Mouse (Mus musculus): Measurements from ENCODE around the gene Oosp3. TPM values are rescaled to one million over a fixed set of nuclear protein-coding genes. Genes with fewer than 3 reads are reported as not detected.

The Oosp3 gene
- polyA plus RNA-seq, 1 experiment from 2014 or later: not detected

- H3K27ac ChIP-seq (replicated peaks; ENCODE audit: low read depth, low read length): no peak overlapping the region
- no peak for ATAC-seq (ENCODE audit: low FRiP score, low TSS enrichment)
- H3K4me2 ChIP-seq (ENCODE audit: low read length): no peak overlapping the region
- H3K4me3 ChIP-seq (replicated peaks; ENCODE audit: low read depth, low read length): no peak overlapping the region
- no peaks in the 10 kb centered on the region for H3K4me1 ChIP-seq (ENCODE audit: control insufficient read depth, insufficient read depth, low read length)
- H3K9me3 ChIP-seq (ENCODE audit: control insufficient read depth, low read length): no peaks in the 10 kb centered on the region
- H3K27me3 ChIP-seq (ENCODE audit: control insufficient read depth, insufficient read depth, low read length): no peaks in the 10 kb centered on the region
- 93% methylated on average over 3 of the region's 3 CpGs for WGBS
- DNase-seq: no peak
- no peak overlapping the region for H3K9ac ChIP-seq (replicated peaks; ENCODE audit: low read length)
- H3K36me3 ChIP-seq (ENCODE audit: control insufficient read depth, insufficient read depth, low read length): no peaks in the 10 kb centered on the region
These were observed 23.2 kb downstream of the Oosp3 start for GRCm38 (mm10) chr19:11720071-11720470.

- Histone ChIP-seq H3K9me3 (ENCODE audit: control insufficient read depth, low read length) (no peaks in the 10 kb centered on the region), H3K36me3 (ENCODE audit: control insufficient read depth, insufficient read depth, low read length) (no peaks in the 10 kb centered on the region), H3K27ac (replicated peaks; ENCODE audit: low read depth, low read length) (no peak overlapping the region), H3K9ac (replicated peaks; ENCODE audit: low read length) (no peak overlapping the region), H3K4me3 (replicated peaks; ENCODE audit: low read depth, low read length) (no peak overlapping the region), H3K4me2 (ENCODE audit: low read length) (no peak overlapping the region), H3K27me3 (ENCODE audit: control insufficient read depth, insufficient read depth, low read length) (no peaks in the 10 kb centered on the region), H3K4me1 (ENCODE audit: control insufficient read depth, insufficient read depth, low read length) (no peaks in the 10 kb centered on the region)
- no peak for ATAC-seq (ENCODE audit: low FRiP score, low TSS enrichment)
- DNase-seq: no peak
- WGBS: 94% methylated on average over 2 of the region's 2 CpGs
These were observed 27.0 kb downstream of the Oosp3 start for GRCm38 (mm10) chr19:11723870-11724269.

GRCm38 (mm10) chr19:11724275-11724674 is 27.4 kb downstream of the Oosp3 start:
- Histone ChIP-seq H3K9ac (replicated peaks; ENCODE audit: low read length) (no peak overlapping the region), H3K4me2 (ENCODE audit: low read length) (no peak overlapping the region), H3K4me3 (replicated peaks; ENCODE audit: low read depth, low read length) (no peak overlapping the region), H3K27ac (replicated peaks; ENCODE audit: low read depth, low read length) (no peak overlapping the region), H3K4me1 (ENCODE audit: control insufficient read depth, insufficient read depth, low read length) (no peaks in the 10 kb centered on the region), H3K27me3 (ENCODE audit: control insufficient read depth, insufficient read depth, low read length) (no peaks in the 10 kb centered on the region), H3K9me3 (ENCODE audit: control insufficient read depth, low read length) (no peaks in the 10 kb centered on the region), H3K36me3 (ENCODE audit: control insufficient read depth, insufficient read depth, low read length) (no peaks in the 10 kb centered on the region)
- DNase-seq (no peak), ATAC-seq (ENCODE audit: low FRiP score, low TSS enrichment) (no peak)
- 83% methylated on average over 6 of the region's 6 CpGs for WGBS

GRCm38 (mm10) chr19:11725915-11726314 is 29.1 kb downstream of the Oosp3 start:
- H3K9ac ChIP-seq (replicated peaks; ENCODE audit: low read length): no peak overlapping the region
- H3K9me3 ChIP-seq (ENCODE audit: control insufficient read depth, low read length): no peaks in the 10 kb centered on the region
- no peak overlapping the region for H3K4me3 ChIP-seq (replicated peaks; ENCODE audit: low read depth, low read length)
- ATAC-seq (ENCODE audit: low FRiP score, low TSS enrichment) (no peak), DNase-seq (no peak)
- H3K36me3 ChIP-seq (ENCODE audit: control insufficient read depth, insufficient read depth, low read length): no peaks in the 10 kb centered on the region
- no peak overlapping the region for H3K4me2 ChIP-seq (ENCODE audit: low read length)
- WGBS: 89% methylated on average over 2 of the region's 2 CpGs
- H3K4me1 ChIP-seq (ENCODE audit: control insufficient read depth, insufficient read depth, low read length): no peaks in the 10 kb centered on the region
- H3K27ac ChIP-seq (replicated peaks; ENCODE audit: low read depth, low read length): no peak overlapping the region
- no peaks in the 10 kb centered on the region for H3K27me3 ChIP-seq (ENCODE audit: control insufficient read depth, insufficient read depth, low read length)

- no peaks in the 10 kb centered on the region for H3K36me3 ChIP-seq (ENCODE audit: control insufficient read depth, insufficient read depth, low read length)
- no peaks in the 10 kb centered on the region for H3K4me1 ChIP-seq (ENCODE audit: control insufficient read depth, insufficient read depth, low read length)
- H3K4me3 ChIP-seq (replicated peaks; ENCODE audit: low read depth, low read length): no peak overlapping the region
- WGBS: 91% methylated on average over 5 of the region's 5 CpGs
- H3K9ac ChIP-seq (replicated peaks; ENCODE audit: low read length): no peak overlapping the region
- no peak overlapping the region for H3K4me2 ChIP-seq (ENCODE audit: low read length)
- H3K27ac ChIP-seq (replicated peaks; ENCODE audit: low read depth, low read length): no peak overlapping the region
- H3K27me3 ChIP-seq (ENCODE audit: control insufficient read depth, insufficient read depth, low read length): no peaks in the 10 kb centered on the region
- DNase-seq (no peak), ATAC-seq (ENCODE audit: low FRiP score, low TSS enrichment) (no peak)
- no peaks in the 10 kb centered on the region for H3K9me3 ChIP-seq (ENCODE audit: control insufficient read depth, low read length)
These were observed 30.4 kb downstream of the Oosp3 start for GRCm38 (mm10) chr19:11727304-11727703.

- Histone ChIP-seq H3K9me3 (ENCODE audit: control insufficient read depth, low read length) (no peaks in the 10 kb centered on the region), H3K9ac (replicated peaks; ENCODE audit: low read length) (no peak overlapping the region), H3K27ac (replicated peaks; ENCODE audit: low read depth, low read length) (no peak overlapping the region), H3K36me3 (ENCODE audit: control insufficient read depth, insufficient read depth, low read length) (no peaks in the 10 kb centered on the region), H3K4me1 (ENCODE audit: control insufficient read depth, insufficient read depth, low read length) (no peaks in the 10 kb centered on the region), H3K27me3 (ENCODE audit: control insufficient read depth, insufficient read depth, low read length) (no peaks in the 10 kb centered on the region), H3K4me3 (replicated peaks; ENCODE audit: low read depth, low read length) (no peak overlapping the region), H3K4me2 (ENCODE audit: low read length) (no peak overlapping the region)
- DNase-seq: no peak
- ATAC-seq (ENCODE audit: low FRiP score, low TSS enrichment): no peak
- 76% methylated on average over 1 of the region's 1 CpGs for WGBS
These were observed 33.4 kb downstream of the Oosp3 start for GRCm38 (mm10) chr19:11730278-11730677.

GRCm38 (mm10) chr19:11736455-11736854 is 39.6 kb downstream of the Oosp3 start:
- 43% methylated on average over 1 of the region's 1 CpGs for WGBS
- no peaks in the 10 kb centered on the region for H3K36me3 ChIP-seq (ENCODE audit: control insufficient read depth, insufficient read depth, low read length)
- no peak overlapping the region for H3K27ac ChIP-seq (replicated peaks; ENCODE audit: low read depth, low read length)
- no peaks in the 10 kb centered on the region for H3K9me3 ChIP-seq (ENCODE audit: control insufficient read depth, low read length)
- no peak overlapping the region for H3K4me3 ChIP-seq (replicated peaks; ENCODE audit: low read depth, low read length)
- no peaks in the 10 kb centered on the region for H3K4me1 ChIP-seq (ENCODE audit: control insufficient read depth, insufficient read depth, low read length)
- no peak overlapping the region for H3K9ac ChIP-seq (replicated peaks; ENCODE audit: low read length)
- no peaks in the 10 kb centered on the region for H3K27me3 ChIP-seq (ENCODE audit: control insufficient read depth, insufficient read depth, low read length)
- H3K4me2 ChIP-seq (ENCODE audit: low read length): no peak overlapping the region
- DNase-seq: no peak
- no peak for ATAC-seq (ENCODE audit: low FRiP score, low TSS enrichment)

- Histone ChIP-seq H3K4me1 (ENCODE audit: control insufficient read depth, insufficient read depth, low read length) (no peaks in the 10 kb centered on the region), H3K27ac (replicated peaks; ENCODE audit: low read depth, low read length) (no peak overlapping the region), H3K4me3 (replicated peaks; ENCODE audit: low read depth, low read length) (no peak overlapping the region), H3K9me3 (ENCODE audit: control insufficient read depth, low read length) (no peaks in the 10 kb centered on the region), H3K36me3 (ENCODE audit: control insufficient read depth, insufficient read depth, low read length) (no peaks in the 10 kb centered on the region), H3K4me2 (ENCODE audit: low read length) (no peak overlapping the region), H3K27me3 (ENCODE audit: control insufficient read depth, insufficient read depth, low read length) (no peaks in the 10 kb centered on the region), H3K9ac (replicated peaks; ENCODE audit: low read length) (no peak overlapping the region)
- ATAC-seq (ENCODE audit: low FRiP score, low TSS enrichment) (no peak), DNase-seq (no peak)
These were observed 48.8 kb downstream of the Oosp3 start for GRCm38 (mm10) chr19:11745680-11746079.

- no peak within 1 kb of the TSS for H3K27ac ChIP-seq (replicated peaks; ENCODE audit: low read depth, low read length)
- 69% methylated on average over 2 of the region's 2 CpGs for WGBS
These were observed 50.4 kb downstream of the Oosp3 start, which contains the start of gene Gif for GRCm38 (mm10) chr19:11747298-11747697. Gif (plus strand) TSS chr19:11747554.

More at GRCm38 (mm10) chr19:11747298-11747697, 50.4 kb downstream of the Oosp3 start, which contains the start of gene Gif:
- DNase-seq: no peak
- H3K4me2 ChIP-seq (ENCODE audit: low read length): no peak within 1 kb of the TSS
- H3K36me3 ChIP-seq (ENCODE audit: control insufficient read depth, insufficient read depth, low read length): no peaks in the 10 kb centered on the region
- H3K4me1 ChIP-seq (ENCODE audit: control insufficient read depth, insufficient read depth, low read length): no peaks in the 10 kb centered on the region
- H3K9ac ChIP-seq (replicated peaks; ENCODE audit: low read length): no peak within 1 kb of the TSS
- no peaks in the 10 kb centered on the region for H3K27me3 ChIP-seq (ENCODE audit: control insufficient read depth, insufficient read depth, low read length)
- no peak for ATAC-seq (ENCODE audit: low FRiP score, low TSS enrichment)
- no peak within 1 kb of the TSS for H3K4me3 ChIP-seq (replicated peaks; ENCODE audit: low read depth, low read length)
- H3K9me3 ChIP-seq (ENCODE audit: control insufficient read depth, low read length): no peaks in the 10 kb centered on the region

Data from midbrain, embryonic 14.5 days (tissue).